Mouse (Mus musculus): ENCODE data around the gene Jph4. TPM values are rescaled to one million over a fixed set of nuclear protein-coding genes. Genes with fewer than 3 reads are reported as not detected.

Gene Jph4
- total RNA-seq, 1 experiment from 2014 or later = 0.12 TPM

DNA sequence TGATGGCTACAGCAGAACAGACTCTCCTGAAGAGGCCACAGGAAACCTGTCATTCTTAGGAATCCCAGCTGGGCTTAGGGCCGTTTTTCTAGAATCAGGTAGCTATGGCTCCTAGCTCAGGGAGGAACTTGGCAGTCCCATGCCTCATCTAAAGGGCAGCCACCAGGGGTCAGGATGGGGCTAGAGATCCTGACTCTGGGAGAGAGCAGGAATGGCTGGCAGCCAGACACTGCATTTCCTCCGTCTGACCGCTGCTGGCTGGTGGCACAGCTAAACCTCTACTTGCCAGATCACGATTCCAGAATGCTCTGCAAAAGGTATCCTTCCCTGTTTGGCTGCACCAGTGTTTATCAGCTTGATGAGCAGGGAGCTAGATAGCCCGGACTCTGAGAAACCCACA is 5.2 kb upstream of the Jph4 start:
- ATAC-seq (ENCODE audit: extremely low read depth, insufficient number of reproducible peaks, low FRiP score, poor library complexity, severe bottlenecking) = no peak

DNA sequence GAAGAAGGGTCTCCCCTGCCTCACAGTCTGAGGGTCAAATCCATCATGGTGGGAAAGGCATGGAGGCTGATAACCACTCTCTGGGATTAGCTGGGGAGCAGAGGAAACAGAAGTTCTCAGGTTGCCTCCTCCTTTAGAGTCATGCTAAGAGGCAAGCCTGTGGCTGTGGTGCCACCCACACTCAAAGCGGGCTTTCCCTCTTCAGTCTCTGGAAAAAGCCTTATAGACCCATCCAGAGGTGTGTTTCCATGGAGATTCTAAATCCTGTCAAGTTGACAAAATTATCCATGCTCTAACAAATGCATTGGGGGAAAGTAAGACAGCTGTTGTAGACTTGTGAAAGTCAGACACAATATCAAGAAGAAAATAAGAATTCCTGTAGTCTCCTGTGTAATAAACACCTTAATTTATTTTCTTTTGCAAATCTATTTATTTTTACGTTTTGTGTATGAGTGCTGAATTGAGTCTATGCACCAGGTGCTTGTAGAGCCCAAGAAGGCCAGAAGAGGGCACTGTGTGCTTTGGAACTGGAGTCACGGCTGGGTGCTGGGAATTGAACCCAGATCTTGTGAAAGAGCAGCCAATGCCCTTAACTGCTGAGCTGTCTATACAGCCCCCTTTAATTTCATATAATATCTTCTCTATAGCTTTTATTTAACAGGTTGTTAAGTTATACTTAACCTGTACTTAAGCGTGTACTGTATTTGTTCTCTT is 2.8 kb upstream of the Jph4 start:
- no peak for ATAC-seq (ENCODE audit: extremely low read depth, insufficient number of reproducible peaks, low FRiP score, poor library complexity, severe bottlenecking)

DNA sequence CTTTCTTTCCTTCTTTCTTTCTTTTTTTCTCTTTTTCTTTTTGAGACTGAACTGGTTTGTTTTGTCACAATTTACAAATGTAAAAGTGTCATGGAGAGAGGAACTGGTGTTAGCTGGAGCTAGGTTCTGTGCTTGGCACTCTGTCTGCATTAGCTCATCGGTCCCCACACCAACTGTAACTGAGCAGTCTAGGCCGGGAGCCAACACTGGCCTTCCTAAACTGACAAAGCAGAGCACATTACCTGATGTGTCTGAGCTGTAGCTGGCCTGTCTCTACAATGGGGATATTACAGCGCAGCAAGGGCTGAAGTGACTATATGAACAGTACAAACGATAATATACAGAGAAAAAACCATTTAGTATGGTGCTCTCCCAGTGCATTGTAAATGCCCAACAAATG is 2.1 kb upstream of the Jph4 start:
- ATAC-seq (ENCODE audit: extremely low read depth, insufficient number of reproducible peaks, low FRiP score, poor library complexity, severe bottlenecking) = no peak

DNA sequence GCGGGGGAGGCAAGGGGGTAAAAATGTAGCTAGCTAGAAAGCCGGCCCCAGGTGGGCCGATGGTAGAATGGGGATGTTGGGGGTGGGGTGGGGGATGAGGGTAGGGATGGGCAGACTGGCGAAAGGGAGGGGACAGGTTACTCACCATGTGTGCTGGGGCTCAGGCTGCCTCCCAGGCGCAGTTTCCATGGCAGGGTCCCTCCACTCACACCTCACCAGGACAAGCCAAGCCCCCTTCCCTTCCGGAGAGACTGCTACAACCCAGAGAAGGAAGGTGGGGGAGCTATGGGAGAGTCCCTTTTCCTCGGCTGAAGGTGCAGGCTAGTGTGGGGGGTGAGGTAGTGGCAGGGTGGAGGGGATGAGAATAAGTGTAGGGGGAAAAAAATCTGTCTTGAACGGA is 889 bp downstream of the Jph4 start:
- no peak for ATAC-seq (ENCODE audit: extremely low read depth, insufficient number of reproducible peaks, low FRiP score, poor library complexity, severe bottlenecking)

DNA sequence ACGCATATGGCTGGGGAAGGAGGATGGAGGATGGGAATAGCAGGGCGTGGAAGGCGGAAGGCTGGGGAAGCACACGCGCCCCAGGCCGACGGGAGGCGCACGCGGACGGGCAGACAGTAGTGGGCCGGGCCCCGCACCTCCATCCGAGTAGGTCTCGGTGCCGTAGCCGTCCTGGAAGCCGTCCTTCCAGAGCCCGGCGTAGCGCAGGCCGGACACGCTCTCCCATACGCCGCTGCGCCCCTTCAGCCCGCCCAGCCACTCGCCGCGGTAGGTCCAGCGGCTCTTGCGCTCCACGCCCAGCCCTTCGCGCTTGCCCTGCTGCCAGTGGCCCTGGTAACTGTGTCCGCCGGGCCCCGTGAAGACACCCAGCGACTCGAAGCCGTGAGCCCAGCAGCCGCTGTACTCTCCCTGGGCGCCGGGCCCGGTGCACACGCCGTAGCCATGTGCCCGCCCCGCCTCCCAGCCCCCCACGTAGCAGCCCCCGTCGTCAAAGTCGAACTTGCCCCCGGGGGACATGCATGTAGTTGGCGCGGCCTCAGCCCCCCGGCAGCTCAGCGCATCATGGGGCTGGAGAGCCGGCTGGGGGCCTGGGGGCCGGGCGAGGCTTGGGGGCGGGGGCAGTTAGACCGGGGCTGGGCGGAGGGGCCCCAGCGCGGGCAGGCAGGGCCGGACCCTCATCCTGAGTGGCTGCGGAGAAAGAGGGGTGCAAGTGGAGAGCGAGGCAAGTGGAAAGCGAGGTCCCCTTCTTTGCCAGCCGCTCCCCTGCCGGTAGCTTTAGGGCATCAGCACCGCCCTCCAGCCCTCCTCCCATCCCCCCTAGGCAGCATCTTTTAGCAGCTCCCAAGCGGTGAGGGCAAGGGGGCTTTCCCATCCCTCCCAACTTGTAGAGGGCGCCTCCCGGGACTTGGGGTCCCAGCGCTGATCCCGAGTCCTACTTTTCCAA is 1.7 kb downstream of the Jph4 start:
- ATAC-seq (ENCODE audit: extremely low read depth, insufficient number of reproducible peaks, low FRiP score, poor library complexity, severe bottlenecking) = no peak

GRCm38 (mm10) chr14:55113975-55114645 is 2.6 kb downstream of the Jph4 start:
- no peak for ATAC-seq (ENCODE audit: extremely low read depth, insufficient number of reproducible peaks, low FRiP score, poor library complexity, severe bottlenecking)

DNA sequence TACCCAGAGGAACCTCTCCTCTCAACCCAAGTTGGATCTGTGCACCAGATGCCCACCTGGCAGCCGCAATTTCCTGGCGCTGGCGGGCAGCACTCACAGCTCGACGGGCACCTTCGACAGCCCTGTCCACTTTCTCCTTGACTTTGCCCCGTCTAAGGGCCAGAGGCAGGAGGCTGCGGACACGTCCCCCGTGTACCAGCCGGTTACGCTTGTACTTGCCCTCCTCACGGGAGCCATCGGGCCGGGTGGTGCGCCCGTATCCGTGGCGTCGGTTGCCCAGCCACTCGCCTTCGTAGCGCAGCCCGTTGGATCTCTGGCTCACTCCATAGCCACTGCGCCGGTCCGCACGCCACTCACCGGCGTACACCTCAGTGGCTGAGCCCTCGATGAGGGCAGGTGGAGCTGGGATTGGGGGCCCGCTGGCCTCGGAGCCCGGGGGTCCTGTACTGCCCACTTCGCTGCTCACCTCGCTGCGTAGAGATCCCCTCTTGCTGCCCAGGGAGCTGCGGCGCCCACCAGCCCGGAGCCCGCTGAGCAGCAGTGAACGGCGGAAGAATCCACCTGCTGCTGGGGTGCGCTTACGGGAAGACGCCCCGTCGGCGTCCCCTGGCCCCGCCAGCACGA is 3.3 kb downstream of the Jph4 start:
- no peak for ATAC-seq (ENCODE audit: extremely low read depth, insufficient number of reproducible peaks, low FRiP score, poor library complexity, severe bottlenecking)

- no peak for ATAC-seq (ENCODE audit: extremely low read depth, insufficient number of reproducible peaks, low FRiP score, poor library complexity, severe bottlenecking)
Measured at GRCm38 (mm10) chr14:55111720-55112119, 5.0 kb downstream of the Jph4 start.

DNA sequence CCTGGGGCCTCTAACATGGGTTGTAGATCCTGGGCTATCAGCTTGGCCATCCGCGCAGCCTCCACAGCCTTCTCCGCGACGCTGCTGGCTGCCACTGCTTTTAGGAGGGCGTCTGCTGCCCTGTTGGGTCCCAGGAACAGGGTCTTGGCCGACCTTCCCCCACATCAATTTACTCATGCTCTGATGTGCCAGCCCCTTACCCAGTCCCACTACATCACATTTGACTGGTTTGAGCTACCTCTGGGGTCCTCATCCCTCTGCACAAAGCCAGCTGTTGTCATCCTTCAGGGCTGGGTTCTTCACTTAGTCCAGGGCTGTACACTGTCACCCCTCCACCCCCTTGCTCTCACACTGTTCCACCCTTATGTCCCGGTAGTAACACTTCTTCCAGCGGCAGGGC is 6.7 kb downstream of the Jph4 start:
- ATAC-seq (ENCODE audit: extremely low read depth, insufficient number of reproducible peaks, low FRiP score, poor library complexity, severe bottlenecking) = no peak

DNA sequence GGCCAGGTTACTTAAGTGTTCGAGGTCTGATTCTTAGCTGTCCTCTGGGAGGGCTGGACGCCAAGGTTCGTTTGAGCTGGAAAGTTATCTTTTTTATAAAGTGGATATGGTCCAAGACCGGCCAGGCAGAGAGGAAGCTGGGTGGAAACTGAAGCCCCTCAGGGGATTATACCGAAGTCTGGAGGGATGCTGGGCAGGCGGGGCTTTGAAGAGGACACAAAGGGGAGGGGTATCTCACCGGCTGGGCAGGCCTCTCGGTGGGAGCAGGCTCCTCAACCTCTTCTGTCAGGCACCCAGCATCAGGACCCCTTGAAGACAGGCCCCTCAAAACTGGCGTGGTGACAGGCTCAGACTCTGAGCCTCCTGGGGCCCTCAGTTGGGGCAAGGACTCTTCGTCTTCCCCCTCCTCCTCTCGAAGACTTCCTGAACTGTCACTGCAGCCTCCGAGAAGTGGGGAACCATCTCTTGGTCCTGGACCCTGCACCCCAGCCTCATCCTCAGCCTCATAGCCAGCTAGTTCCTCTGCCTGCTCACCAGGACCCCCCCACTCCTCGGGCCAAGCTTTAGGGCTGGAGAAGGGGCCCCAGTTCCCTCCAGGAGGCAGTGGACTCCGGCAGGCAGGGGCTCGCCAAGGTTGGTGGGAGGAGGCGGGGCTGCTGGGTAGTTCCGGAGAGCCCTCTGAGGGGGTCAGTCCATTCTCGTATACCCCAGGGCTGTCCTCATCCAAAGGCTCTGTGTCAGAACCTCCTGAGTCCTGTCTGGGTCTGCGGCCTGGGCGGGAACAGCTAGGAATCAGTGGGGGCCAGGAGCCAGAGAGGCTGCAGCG is 7.5 kb downstream of the Jph4 start:
- ATAC-seq (ENCODE audit: extremely low read depth, insufficient number of reproducible peaks, low FRiP score, poor library complexity, severe bottlenecking) = no peak

DNA sequence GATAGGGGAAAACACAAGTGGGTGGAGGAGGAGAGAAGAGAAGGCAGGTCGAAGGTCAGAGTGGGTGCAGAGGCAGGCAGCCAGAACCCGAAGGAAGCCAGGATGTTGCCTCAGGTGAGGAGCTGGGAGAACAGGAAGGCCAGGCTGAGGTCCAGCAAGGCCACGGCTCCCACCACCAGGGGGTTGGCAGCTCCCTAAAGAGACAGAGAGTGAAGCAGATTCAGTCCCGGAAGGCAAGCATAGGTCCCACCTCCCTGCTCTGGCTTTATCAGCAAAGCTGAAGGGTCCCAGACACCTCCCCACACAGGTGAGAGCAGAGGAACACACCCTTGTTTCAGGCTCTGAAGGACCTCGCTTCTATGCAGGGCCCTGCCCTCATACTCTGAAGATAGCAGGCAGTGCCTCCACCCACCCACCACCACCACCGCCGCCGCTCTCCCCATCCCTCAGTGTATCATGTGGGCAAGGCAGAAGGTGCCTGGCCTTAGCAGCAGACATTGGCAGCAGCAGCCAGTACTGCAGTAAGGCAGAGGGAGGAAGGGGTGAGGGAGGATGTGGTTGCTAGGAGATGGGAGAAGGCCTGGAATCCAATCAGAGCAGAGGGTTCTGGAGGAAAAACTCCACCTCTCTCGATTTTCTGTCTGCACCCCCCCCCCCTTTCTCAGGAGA is 8.4 kb downstream of the Jph4 start:
- no peak for ATAC-seq (ENCODE audit: extremely low read depth, insufficient number of reproducible peaks, low FRiP score, poor library complexity, severe bottlenecking)

- no peak for ATAC-seq (ENCODE audit: extremely low read depth, insufficient number of reproducible peaks, low FRiP score, poor library complexity, severe bottlenecking)
Measured at GRCm38 (mm10) chr14:55106990-55107389, 9.7 kb downstream of the Jph4 start.

DNA sequence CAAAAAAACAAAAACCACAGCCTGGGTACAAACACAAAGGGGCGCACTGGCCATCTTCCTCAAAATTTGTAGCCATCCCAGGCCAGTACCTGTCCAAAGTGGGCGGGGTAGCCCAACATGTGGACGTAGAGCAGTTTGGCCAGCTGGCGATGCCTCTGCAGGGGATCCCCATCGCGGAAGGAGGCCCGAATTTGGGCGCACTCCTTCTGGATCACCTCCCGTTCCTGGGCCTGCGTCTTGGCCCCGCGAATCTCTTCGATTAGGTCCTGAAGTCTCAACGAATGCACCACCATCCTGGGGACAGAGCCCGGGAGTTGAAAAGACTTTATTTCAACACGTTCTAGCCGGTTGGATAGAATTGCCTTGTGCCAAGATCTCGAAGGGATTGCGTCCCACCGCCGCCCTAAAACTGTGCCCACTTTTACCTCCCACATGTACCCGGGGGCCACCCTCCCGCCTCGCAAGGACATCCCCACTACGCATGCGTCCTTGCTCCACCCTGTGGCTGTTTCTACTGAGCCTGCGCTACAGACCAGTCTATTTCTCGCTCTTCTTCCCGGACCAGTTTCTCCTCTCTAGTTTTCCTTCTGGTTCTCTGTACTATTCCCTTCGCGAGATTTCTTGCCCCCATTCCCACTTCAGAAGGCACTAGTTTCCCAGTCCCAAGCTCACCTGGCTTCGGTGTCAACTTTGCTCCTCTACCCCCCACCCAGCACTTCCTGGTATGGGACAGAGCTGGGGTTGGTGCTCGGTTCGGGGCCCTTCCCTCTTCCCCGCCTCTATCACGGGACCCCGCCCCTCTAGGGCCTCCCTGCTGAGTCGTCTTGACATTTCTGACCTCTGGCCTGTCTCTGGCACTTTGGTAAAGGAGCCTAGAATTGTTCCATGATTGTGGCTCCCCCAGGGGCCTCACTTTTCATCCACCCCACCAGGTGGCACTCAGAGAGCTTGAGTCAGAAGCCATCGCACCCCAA is 10.6 kb downstream of the Jph4 start, which contains the start of gene Ap1g2:
Ap1g2 (minus strand) TSS at position 758 of the 974 bp plus-strand sequence.
- peak; percentile 76 for ATAC-seq (ENCODE audit: extremely low read depth, insufficient number of reproducible peaks, low FRiP score, poor library complexity, severe bottlenecking)

DNA sequence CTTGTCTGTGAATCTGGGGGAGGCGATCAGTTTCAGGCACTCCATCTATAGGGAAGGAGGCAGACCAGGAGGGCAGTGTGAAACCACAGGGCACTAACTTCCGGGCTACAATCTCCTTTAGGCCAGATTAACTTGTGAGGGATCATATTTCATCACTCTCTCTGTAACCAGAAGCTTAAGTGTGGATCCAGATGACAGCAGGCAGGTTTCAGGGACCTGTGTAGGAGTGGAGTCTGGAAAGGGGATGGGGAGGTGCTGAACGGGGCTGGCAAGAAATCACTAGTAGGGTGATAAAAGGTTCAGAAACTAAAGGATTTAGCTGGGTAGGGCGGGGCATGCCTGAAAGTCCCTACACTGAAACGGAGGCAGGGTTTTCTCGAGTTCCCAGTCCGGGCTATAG is 11.3 kb downstream of the Jph4 start:
- no peak for ATAC-seq (ENCODE audit: extremely low read depth, insufficient number of reproducible peaks, low FRiP score, poor library complexity, severe bottlenecking)

DNA sequence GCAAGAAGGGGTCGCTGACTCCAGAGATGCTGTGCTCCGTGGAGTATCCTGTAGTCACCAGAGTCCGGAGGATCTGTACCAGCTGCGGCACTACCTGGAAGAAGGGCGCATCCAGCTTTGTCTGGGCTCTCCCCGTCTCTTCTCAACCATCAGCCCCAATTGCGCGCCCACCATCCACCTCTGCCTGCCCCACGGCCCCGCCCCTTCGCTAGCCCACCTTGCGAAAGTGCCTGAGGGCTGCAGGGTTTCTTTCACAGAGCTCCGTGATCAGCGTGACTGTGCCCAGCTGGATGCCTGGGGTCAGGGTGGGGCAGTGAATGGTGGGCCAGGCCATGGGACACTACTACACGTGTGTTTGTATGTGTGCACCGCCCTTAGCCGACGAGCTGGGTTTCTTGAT is 12.4 kb downstream of the Jph4 start:
- no peak for ATAC-seq (ENCODE audit: extremely low read depth, insufficient number of reproducible peaks, low FRiP score, poor library complexity, severe bottlenecking)

- no peak for ATAC-seq (ENCODE audit: extremely low read depth, insufficient number of reproducible peaks, low FRiP score, poor library complexity, severe bottlenecking)
Measured at GRCm38 (mm10) chr14:55102253-55102785, 14.4 kb downstream of the Jph4 start.

GRCm38 (mm10) chr14:55101592-55101991 is 15.1 kb downstream of the Jph4 start:
- ATAC-seq (ENCODE audit: extremely low read depth, insufficient number of reproducible peaks, low FRiP score, poor library complexity, severe bottlenecking) = peak; percentile 23; the same call in 1 of the 2 replicates

All from neutrophil, adult 5-6 weeks (primary cell).